Mouse (Mus musculus): Measurements from ENCODE around the gene Shisa3. TPM values are rescaled to one million over a fixed set of nuclear protein-coding genes. Genes with fewer than 3 reads are reported as not detected.
A peak's percentile ranks its signal among the peaks of the same experiment; 100 is the strongest.

Shisa3 gene
- polyA plus RNA-seq, 1 experiment, result 12.6 TPM

- DNase-seq (ENCODE audit: low read depth), result peak; percentile 75
- no peak for TF ChIP-seq POLR2A (IDR thresholded peaks at IDR 0.05; ENCODE audit: borderline replicate concordance, extremely low read depth, insufficient read depth, insufficient read length, poor library complexity, severe bottlenecking)
- no peak for TF ChIP-seq CTCF (IDR thresholded peaks at IDR 0.05; ENCODE audit: borderline replicate concordance, extremely low read depth, insufficient read depth, insufficient read length)
Observed at GRCm38 (mm10) chr5:67606916-67607803, 522 bp upstream of the Shisa3 start.

- TF ChIP-seq POLR2A (IDR thresholded peaks at IDR 0.05; ENCODE audit: borderline replicate concordance, extremely low read depth, insufficient read depth, insufficient read length, poor library complexity, severe bottlenecking), result no peak
- no peak for TF ChIP-seq CTCF (IDR thresholded peaks at IDR 0.05; ENCODE audit: borderline replicate concordance, extremely low read depth, insufficient read depth, insufficient read length)
- DNase-seq (ENCODE audit: low read depth), result no peak
Observed at GRCm38 (mm10) chr5:67608674-67609519, 1.2 kb downstream of the Shisa3 start.

GRCm38 (mm10) chr5:67609520-67609837 is 1.8 kb downstream of the Shisa3 start:
- no peak for DNase-seq (ENCODE audit: low read depth)
- TF ChIP-seq CTCF (IDR thresholded peaks at IDR 0.05; ENCODE audit: borderline replicate concordance, extremely low read depth, insufficient read depth, insufficient read length), result no peak
- no peak for TF ChIP-seq POLR2A (IDR thresholded peaks at IDR 0.05; ENCODE audit: borderline replicate concordance, extremely low read depth, insufficient read depth, insufficient read length, poor library complexity, severe bottlenecking)

- DNase-seq (ENCODE audit: low read depth), result no peak
- TF ChIP-seq POLR2A (IDR thresholded peaks at IDR 0.05; ENCODE audit: borderline replicate concordance, extremely low read depth, insufficient read depth, insufficient read length, poor library complexity, severe bottlenecking) (no peak), CTCF (IDR thresholded peaks at IDR 0.05; ENCODE audit: borderline replicate concordance, extremely low read depth, insufficient read depth, insufficient read length) (no peak)
Observed at GRCm38 (mm10) chr5:67621230-67621629, 13.5 kb downstream of the Shisa3 start.

GRCm38 (mm10) chr5:67628180-67628940 is 20.7 kb downstream of the Shisa3 start:
- no peak for TF ChIP-seq CTCF (IDR thresholded peaks at IDR 0.05; ENCODE audit: borderline replicate concordance, extremely low read depth, insufficient read depth, insufficient read length)
- TF ChIP-seq POLR2A (IDR thresholded peaks at IDR 0.05; ENCODE audit: borderline replicate concordance, extremely low read depth, insufficient read depth, insufficient read length, poor library complexity, severe bottlenecking), result no peak
- no peak for DNase-seq (ENCODE audit: low read depth)

- DNase-seq (ENCODE audit: low read depth), result no peak
- TF ChIP-seq CTCF (IDR thresholded peaks at IDR 0.05; ENCODE audit: borderline replicate concordance, extremely low read depth, insufficient read depth, insufficient read length), result no peak
- no peak for TF ChIP-seq POLR2A (IDR thresholded peaks at IDR 0.05; ENCODE audit: borderline replicate concordance, extremely low read depth, insufficient read depth, insufficient read length, poor library complexity, severe bottlenecking)
Observed at GRCm38 (mm10) chr5:67629440-67629839, 21.8 kb downstream of the Shisa3 start.

GRCm38 (mm10) chr5:67629861-67630260 is 22.2 kb downstream of the Shisa3 start:
- TF ChIP-seq CTCF (IDR thresholded peaks at IDR 0.05; ENCODE audit: borderline replicate concordance, extremely low read depth, insufficient read depth, insufficient read length), result no peak
- no peak for TF ChIP-seq POLR2A (IDR thresholded peaks at IDR 0.05; ENCODE audit: borderline replicate concordance, extremely low read depth, insufficient read depth, insufficient read length, poor library complexity, severe bottlenecking)
- peak; percentile 21 for DNase-seq (ENCODE audit: low read depth)

- no peak for DNase-seq (ENCODE audit: low read depth)
- TF ChIP-seq POLR2A (IDR thresholded peaks at IDR 0.05; ENCODE audit: borderline replicate concordance, extremely low read depth, insufficient read depth, insufficient read length, poor library complexity, severe bottlenecking), result no peak
- TF ChIP-seq CTCF (IDR thresholded peaks at IDR 0.05; ENCODE audit: borderline replicate concordance, extremely low read depth, insufficient read depth, insufficient read length), result no peak
Observed at GRCm38 (mm10) chr5:67631261-67631660, 23.6 kb downstream of the Shisa3 start.

GRCm38 (mm10) chr5:67633138-67633782 is 25.6 kb downstream of the Shisa3 start:
- TF ChIP-seq CTCF (IDR thresholded peaks at IDR 0.05; ENCODE audit: borderline replicate concordance, extremely low read depth, insufficient read depth, insufficient read length) (no peak), POLR2A (IDR thresholded peaks at IDR 0.05; ENCODE audit: borderline replicate concordance, extremely low read depth, insufficient read depth, insufficient read length, poor library complexity, severe bottlenecking) (no peak)
- peak; percentile 81 for DNase-seq (ENCODE audit: low read depth)

GRCm38 (mm10) chr5:67633831-67634268 is 26.2 kb downstream of the Shisa3 start:
- TF ChIP-seq POLR2A (IDR thresholded peaks at IDR 0.05; ENCODE audit: borderline replicate concordance, extremely low read depth, insufficient read depth, insufficient read length, poor library complexity, severe bottlenecking) (no peak), CTCF (IDR thresholded peaks at IDR 0.05; ENCODE audit: borderline replicate concordance, extremely low read depth, insufficient read depth, insufficient read length) (no peak)
- peak; percentile 70 for DNase-seq (ENCODE audit: low read depth)

All from brain, embryonic 14.5 days (tissue).